Mouse (Mus musculus): Measurements from ENCODE around the gene Saysd1.

Saysd1 gene

GRCm38 (mm10) chr14:20138484-20139355, at the start of gene Saysd1:
Gene Saysd1 (minus strand): TSS chr14:20138534.
- DNase-seq, result no peak

GRCm38 (mm10) chr14:20185426-20185825, 47.1 kb upstream of the Saysd1 start:
- no peak for DNase-seq

DNA sequence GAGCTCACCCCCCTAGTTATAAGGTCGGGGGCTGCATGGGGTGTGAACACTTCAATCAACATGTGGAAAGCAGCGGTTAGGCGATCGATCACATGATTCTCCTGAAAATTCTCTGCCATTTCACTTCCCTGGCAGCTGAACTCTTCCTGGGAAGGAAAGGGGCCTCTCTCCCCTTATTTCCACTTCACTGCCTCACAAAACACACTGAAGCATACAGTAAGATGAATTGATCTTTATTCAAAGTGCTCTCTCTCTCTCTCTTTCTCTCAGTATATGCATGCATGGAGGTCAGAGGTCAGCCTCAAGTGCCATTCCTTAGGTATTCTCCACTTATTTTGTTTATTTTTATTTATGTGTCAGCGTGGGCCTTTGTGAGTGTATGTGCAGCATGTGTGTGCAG, 45.4 kb upstream of the Saysd1 start:
- no peak for DNase-seq

- no peak for DNase-seq
Measured at GRCm38 (mm10) chr14:20182596-20182995, 44.3 kb upstream of the Saysd1 start.

GRCm38 (mm10) chr14:20181466-20181921, 43.2 kb upstream of the Saysd1 start, which contains the start of gene Kcnk5:
Gene Kcnk5 (minus strand): TSS chr14:20181809.
- peak; percentile 78 for DNase-seq

DNA sequence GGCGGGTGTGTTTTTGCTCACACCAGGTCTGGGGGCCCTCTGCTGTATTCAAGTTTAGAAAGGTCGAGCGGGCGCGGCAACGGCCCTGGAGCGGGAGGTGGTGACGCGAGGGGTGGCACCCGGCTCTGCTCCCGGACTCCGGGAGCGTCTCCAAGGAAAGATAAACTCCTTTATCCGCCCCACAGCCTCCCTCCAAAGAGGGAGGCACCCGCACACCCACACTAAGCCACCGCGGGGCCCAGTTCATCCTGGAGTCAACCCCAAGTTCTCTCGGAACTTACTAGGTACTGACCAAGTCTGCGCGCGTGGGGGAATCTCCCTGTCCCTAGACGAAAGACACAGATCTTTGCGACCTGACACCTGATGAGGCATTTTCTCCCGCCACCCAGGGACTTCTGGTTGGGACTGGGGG, 42.4 kb upstream of the Saysd1 start:
- no peak for DNase-seq

DNA sequence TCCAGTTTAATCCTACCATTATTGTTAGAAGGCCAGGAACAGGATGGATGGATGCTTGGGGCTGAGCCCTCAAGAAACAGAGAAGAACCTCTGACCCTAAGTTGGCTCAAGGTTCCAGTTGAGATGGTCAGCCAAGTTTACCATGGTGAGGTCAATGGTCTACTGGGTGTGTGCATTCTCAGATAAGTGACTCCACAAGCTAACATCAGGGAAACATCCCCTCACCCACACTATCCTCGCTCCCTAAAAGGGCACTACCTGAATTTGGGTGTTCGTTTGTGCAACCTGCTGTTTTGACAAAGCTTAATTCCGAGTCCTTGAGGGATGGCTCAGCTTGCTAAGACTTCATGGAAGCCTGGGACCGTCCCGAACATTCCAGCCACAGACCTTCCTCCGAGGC, 42.0 kb upstream of the Saysd1 start:
- no peak for DNase-seq

GRCm38 (mm10) chr14:20179731-20180280, 41.5 kb upstream of the Saysd1 start:
- no peak for DNase-seq

DNA sequence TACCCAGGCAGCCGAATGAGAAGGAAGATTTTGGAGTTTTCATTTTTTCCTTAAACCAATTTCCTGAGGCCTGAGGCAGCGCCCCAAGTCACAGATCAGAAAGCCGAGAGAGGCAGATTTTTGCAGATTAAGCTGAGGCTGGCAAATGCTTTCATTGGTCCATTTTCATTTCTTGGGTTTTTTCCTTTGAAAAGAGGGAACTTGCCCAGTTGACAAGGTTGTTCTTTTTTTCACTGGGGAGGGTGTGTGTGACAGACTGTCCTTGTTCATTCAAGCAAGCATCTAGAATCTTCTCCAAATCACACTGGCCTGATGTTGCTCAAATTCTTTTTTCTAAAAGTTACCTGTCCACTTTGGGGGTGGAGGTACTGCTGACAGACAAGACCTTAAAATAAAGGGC, 40.7 kb upstream of the Saysd1 start:
- no peak for DNase-seq

DNA sequence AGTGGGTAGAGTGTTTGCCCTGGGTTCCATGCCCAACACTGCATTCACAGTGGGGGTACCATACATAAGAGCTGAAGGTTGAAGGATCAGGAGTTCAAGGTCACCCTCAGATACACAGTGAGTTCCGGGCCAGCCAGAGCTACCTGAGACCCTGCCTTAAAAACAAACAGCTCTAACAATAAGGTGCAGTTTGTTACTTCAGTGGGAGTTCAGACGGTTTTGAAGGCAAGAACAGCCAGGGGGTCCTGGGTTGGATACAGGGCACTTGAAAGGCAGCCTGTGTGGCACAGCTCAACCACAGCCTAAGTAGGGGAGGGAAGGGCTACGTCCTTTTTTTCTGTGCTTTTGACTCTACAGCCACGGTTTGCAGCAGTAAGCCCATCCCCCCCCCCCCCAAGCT, 40.3 kb upstream of the Saysd1 start:
- no peak for DNase-seq

DNA sequence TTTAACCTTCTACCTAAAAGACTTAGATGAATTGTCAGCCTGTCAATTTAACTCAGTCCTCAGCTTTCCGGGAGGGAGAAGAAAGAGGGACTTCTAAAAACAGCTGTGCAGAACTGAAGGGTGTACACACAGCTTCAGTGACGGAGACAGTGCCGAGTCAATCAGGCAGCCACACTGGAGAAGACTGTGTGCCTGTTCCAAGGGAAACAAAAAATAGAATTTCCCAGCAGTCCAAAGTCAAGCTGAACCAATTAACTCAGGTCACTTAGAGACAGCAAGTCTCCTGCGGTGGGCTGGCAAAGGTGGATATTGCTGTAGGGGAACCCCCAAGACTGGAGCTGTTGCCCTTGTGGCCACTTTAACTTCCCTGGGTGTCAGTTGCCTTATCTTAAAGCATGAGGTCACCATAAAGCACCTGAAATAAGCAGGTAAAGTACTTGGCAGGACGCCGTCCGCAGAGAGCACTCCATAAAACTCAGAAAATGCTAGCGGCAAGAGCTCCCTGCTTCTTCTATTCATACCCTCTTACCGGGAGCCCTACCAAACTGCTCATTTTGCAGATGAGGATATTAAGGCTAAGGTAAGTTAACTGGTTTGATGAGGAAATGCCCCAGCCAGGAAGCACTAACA, 39.3 kb upstream of the Saysd1 start:
- DNase-seq, result no peak

DNA sequence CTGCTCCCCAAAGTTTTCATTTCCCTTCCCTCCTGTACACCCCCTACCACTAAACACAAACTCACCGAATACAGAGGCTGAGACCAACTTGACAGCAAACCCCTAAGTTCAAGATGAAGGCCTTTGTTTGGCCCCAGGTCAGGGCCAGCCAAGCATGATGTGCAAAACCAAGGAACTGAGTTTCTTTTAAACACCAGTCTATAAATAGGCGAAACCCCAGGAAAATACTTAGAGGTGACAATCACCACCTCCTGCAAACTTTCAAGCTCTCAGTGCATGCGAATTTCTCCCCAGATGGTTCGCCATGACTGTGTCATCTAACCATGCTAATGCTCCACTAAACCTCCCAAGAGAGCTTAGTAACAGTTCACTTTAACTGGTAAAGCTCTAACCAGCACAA, 37.4 kb upstream of the Saysd1 start:
- DNase-seq, result no peak

- DNase-seq, result no peak
Measured at GRCm38 (mm10) chr14:20175114-20175513, 36.8 kb upstream of the Saysd1 start.

- no peak for DNase-seq
Measured at GRCm38 (mm10) chr14:20174696-20175095, 36.4 kb upstream of the Saysd1 start.

DNA sequence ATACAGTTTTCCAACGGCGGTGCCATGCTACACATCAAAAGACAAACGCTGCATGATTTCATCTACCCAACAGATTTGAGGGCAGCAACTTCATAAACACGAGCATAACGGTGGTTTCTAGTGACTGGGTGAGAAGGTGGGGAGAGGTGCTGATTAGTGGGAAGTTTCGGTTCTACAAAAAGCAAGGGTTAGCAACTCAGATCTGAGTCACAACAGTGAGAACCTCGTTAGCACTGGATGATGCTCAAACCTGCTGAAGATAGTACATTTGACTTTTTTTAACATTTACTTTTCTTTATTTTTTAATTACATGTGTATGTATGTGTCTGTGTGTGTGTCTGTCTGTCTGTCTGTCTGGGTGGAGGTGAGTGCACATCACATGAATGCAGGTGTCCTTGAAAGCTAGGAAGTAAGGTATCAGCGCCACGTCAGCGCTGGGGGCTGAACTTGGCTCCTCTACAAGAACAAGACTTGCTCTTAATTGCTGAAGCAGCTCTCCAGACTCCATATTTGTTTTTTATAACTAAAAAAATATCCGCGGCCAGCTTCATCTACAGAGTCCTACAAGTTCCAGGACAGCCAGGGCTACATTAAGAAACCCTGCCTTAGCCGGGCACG, 35.6 kb upstream of the Saysd1 start:
- no peak for DNase-seq

DNA sequence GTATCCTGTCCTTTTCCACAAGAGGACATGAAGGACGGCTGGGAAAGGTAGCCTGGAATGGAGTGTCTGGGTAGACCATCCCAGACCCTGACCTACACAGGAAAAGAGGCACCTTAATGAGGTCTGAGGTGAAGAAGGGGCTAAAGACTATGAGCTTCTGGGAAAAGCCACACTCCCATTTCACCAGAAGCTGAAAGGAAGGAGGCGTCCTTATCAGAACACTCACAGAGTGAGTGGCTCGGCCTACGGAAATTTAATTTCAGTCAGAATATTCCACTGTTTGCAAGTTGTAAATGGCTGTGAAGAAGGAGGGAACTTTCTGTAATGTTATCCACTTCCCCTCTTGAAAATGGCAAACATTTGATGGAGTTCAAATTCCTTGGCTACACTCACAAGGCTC, 34.6 kb upstream of the Saysd1 start:
- no peak for DNase-seq

- no peak for DNase-seq
Measured at GRCm38 (mm10) chr14:20172509-20172908, 34.2 kb upstream of the Saysd1 start.

GRCm38 (mm10) chr14:20171840-20172239, 33.5 kb upstream of the Saysd1 start:
- DNase-seq, result no peak

- DNase-seq, result no peak
Measured at GRCm38 (mm10) chr14:20169251-20169650, 30.9 kb upstream of the Saysd1 start.

DNA sequence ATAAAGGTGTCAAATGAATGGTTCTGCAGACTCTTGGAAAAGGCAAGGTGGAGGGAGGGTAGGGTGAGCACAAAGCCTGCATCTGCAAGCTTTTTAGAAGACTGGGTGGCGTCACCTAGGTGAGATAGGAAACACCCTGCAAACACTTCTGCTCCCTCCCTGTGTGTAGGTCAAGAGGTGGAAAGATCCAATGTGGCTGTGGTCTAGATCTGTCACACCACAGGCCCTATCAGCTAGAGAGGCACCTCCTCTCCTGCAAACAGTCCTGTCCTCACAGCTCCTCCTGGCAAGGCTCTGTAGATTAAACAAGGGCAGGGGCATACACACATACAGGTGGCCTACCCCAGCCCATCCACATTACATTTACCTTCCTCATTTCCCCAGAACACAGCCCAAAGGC, 30.1 kb upstream of the Saysd1 start:
- DNase-seq, result no peak

- no peak for DNase-seq
Measured at GRCm38 (mm10) chr14:20168054-20168453, 29.7 kb upstream of the Saysd1 start.

DNA sequence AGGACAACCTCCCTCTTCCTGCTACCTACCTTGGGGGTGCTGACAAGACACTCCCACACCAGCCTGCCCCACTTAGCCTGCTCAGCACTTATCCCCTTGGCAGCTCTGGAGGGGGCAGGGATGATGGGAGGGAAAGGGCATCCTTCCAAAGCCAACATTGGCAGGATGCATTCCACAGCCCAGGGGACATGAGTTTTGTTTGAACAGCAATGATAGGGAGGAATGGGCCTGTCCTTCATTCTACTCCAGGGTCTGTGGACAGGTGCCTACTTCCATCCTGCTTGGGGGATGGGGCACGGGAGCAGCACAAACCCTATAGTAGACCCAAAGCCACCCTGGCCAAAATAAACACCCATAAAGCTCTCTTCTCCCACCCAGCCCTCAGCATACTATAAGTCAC, 27.1 kb upstream of the Saysd1 start:
- no peak for DNase-seq

- DNase-seq, result no peak
Measured at GRCm38 (mm10) chr14:20164438-20164837, 26.1 kb upstream of the Saysd1 start.

- no peak for DNase-seq
Measured at GRCm38 (mm10) chr14:20162686-20163085, 24.4 kb upstream of the Saysd1 start.
